Mouse (Mus musculus): ENCODE measurements around the gene Crim1. TPM values are rescaled to one million over a fixed set of nuclear protein-coding genes. Genes with fewer than 3 reads are reported as not detected.

The Crim1 gene
- polyA plus RNA-seq, 1 experiment from 2014 or later = 0.41 TPM

DNA sequence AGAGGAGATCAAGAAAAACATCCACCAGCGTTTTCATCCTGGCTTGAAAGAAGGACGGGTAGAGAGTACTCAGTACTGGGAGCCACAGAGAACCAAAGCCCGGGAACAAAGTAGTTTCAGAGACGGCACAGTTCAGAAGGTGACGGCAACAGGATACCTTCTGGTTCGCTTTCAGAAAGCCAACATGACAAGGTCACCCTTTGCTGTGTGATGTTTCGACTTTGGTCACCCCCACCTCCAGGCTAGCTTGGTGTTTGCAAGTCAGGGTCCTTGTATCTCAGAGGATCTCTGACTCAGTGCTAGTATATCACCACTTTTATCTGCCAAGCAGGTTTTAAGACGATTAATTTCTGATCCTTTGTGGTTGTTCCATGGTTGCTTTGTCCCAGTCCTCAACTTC lies 225.0 kb downstream of the Crim1 start:
- ATAC-seq (ENCODE audit: low read depth) = no peak
- 71% methylated on average over 8 of the region's 8 CpGs for WGBS (ENCODE audit: insufficient replicate concordance)
- Histone ChIP-seq H3K27ac (ENCODE audit: low read length) (no peak overlapping the region), H3K4me2 (ENCODE audit: low read depth, low read length) (no peak overlapping the region), H3K4me3 (ENCODE audit: low read depth, low read length) (no peak overlapping the region), H3K36me3 (ENCODE audit: control insufficient read depth, insufficient read depth) (no peaks in the 10 kb centered on the region), H3K4me1 (ENCODE audit: control insufficient read depth, low read depth, low read length) (no peaks in the 10 kb centered on the region), H3K9me3 (replicated peaks; ENCODE audit: control insufficient read depth, low read length) (no peaks in the 10 kb centered on the region), H3K9ac (ENCODE audit: low read depth, low read length) (no peak overlapping the region), H3K27me3 (ENCODE audit: control insufficient read depth, insufficient read depth, low read depth, low read length) (no peaks in the 10 kb centered on the region)

Small RNA genes within 50 kb of the gene (microRNA-seq; reads per million reads assigned to microRNA genes)
- not detected for gene Gm25069

Other genes starting within 250 kb of the Crim1 start
- gene Fez2, start 217.9 kb downstream of the Crim1 start, polyA plus RNA-seq (2015; fragmentation: Nextera tagmentation; extraction: Ambion mirVana) = 17.8 and 18.5 TPM in 2 replicates

Data from liver, embryonic 16.5 days (tissue).